ENCODE assay signal across 18 mouse cellular contexts in genomic region chr7:139400926-139401325, GRCm38 (mm10). TPM values are rescaled to one million over a fixed set of nuclear protein-coding genes. Genes with fewer than 3 reads are reported as not detected.
DNase-seq lines count a peak whose midpoint lies in the region; ATAC-seq and TF ChIP-seq lines count a peak whose summit lies in the region.
"Had no signal": no experiment of that assay in that cellular context is flagged by ENCODE, and none has a peak within 500 bp of the region (broad histone marks: within the 10 kb centered on the region; RNA-seq: fewer than 3 reads in every experiment).

No protein-coding gene starts in this region.

- intact Hi-C loops in gastrocnemius, adult 2 months (cut with DNase I), result no loop called here

- ATAC-seq in forebrain, embryonic 14.5 days, result no peak

- no peak for TF ChIP-seq CTCF in bone marrow, adult 2 months (IDR thresholded peaks at IDR 0.05; ENCODE audit: control insufficient read depth, insufficient read depth, low read length)
- no peak for TF ChIP-seq CTCF in gastrocnemius, adult 2 months (IDR thresholded peaks at IDR 0.05)

- no peaks in the 10 kb centered on the region for H3K27me3 ChIP-seq in forebrain, embryonic 14.5 days (replicated peaks; ENCODE audit: control insufficient read depth, insufficient read depth, low read length)
- H3K27me3 ChIP-seq: liver, embryonic 13.5 days; midbrain, embryonic 12.5 days had no signal

- TF ChIP-seq POLR2A in bone marrow, adult 2 months (IDR thresholded peaks at IDR 0.05; ENCODE audit: borderline replicate concordance, control insufficient read depth, low read depth, low read length), result no peak

- H3K4me3 ChIP-seq in bone marrow, adult 2 months (replicated peaks; ENCODE audit: control insufficient read depth, low read depth, low read length), result peak overlapping the region; percentile 38
- no peak overlapping the region for H3K4me3 ChIP-seq in gastrocnemius, adult 2 months
- H3K4me3 ChIP-seq in forebrain, embryonic 14.5 days (ENCODE audit: low read depth, low read length), result no peak overlapping the region
- H3K4me3 ChIP-seq: forebrain, embryonic 10.5 days; heart, adult 2 months; liver, embryonic 13.5 days; midbrain, embryonic 12.5 days; myocyte had no signal

- peak overlapping the region; percentile 89 for H3K27ac ChIP-seq in bone marrow, adult 2 months (ENCODE audit: control insufficient read depth, insufficient read depth, low read depth, low read length, poor library complexity)
- no peak overlapping the region for H3K27ac ChIP-seq in gastrocnemius, adult 2 months
- H3K27ac ChIP-seq in forebrain, embryonic 14.5 days (ENCODE audit: low read depth, low read length), result no peak overlapping the region
- H3K27ac ChIP-seq: forebrain, embryonic 10.5 days; heart, adult 2 months; hindbrain, embryonic 14.5 days; liver, embryonic 13.5 days; midbrain, embryonic 12.5 days had no signal

- no peak overlapping the region for H3K4me2 ChIP-seq in forebrain, embryonic 14.5 days (ENCODE audit: low read length)
- H3K4me2 ChIP-seq: hindbrain, embryonic 14.5 days; liver, embryonic 13.5 days; midbrain, embryonic 12.5 days had no signal

- DNase-seq in thymus, postnatal 0 days (ENCODE audit: low spot score), result peak; percentile 46
- DNase-seq in thymus, adult 18-20 months, result no peak
- peak; percentile 59 for DNase-seq in naive thymus-derived CD4-positive, alpha-beta T cell, adult 2 months (ENCODE audit: low read depth)
- DNase-seq in gastrocnemius, adult 2 months, result no peak
- no peak for DNase-seq in right cerebral cortex, adult 2 months (ENCODE audit: low spot score in 2 of 2)
- no peak for DNase-seq in forebrain, embryonic 14.5 days (ENCODE audit: low spot score)
- DNase-seq: cerebellum, adult 11 months; heart, adult 2 months; heart, postnatal 10 days; kidney, adult 2 months; liver, embryonic 13.5 days; lung, postnatal 14 days; right cerebral cortex, postnatal 25 days had no signal

- H3K36me3 ChIP-seq in forebrain, embryonic 14.5 days (ENCODE audit: control insufficient read depth, insufficient read depth, low read length), result no peaks in the 10 kb centered on the region
- H3K36me3 ChIP-seq: liver, embryonic 13.5 days; midbrain, embryonic 12.5 days had no signal

- H3K9me3 ChIP-seq in forebrain, embryonic 14.5 days (replicated peaks; ENCODE audit: control insufficient read depth, low read length), result no peaks in the 10 kb centered on the region
- H3K9me3 ChIP-seq: forebrain, embryonic 10.5 days; liver, embryonic 13.5 days; midbrain, embryonic 12.5 days had no signal

- H3K4me1 ChIP-seq in bone marrow, adult 2 months (ENCODE audit: control insufficient read depth, insufficient read depth, low read length), result peaks cover 24% of the 10 kb centered on the region
- H3K4me1 ChIP-seq in forebrain, embryonic 14.5 days (ENCODE audit: control insufficient read depth, insufficient read depth, low read length), result 0 out of 2 replicates have a peak, but pooled peaks cover 5% of the 10 kb centered on the region
- H3K4me1 ChIP-seq: forebrain, embryonic 10.5 days had no signal

- 23% methylated on average over 3 of the region's 3 CpGs for WGBS in bone marrow, adult 2 months
- 93% methylated on average over 3 of the region's 3 CpGs for WGBS in forebrain, embryonic 14.5 days

- H3K9ac ChIP-seq in forebrain, embryonic 14.5 days (ENCODE audit: low read length), result no peak overlapping the region
- H3K9ac ChIP-seq: hindbrain, embryonic 14.5 days; liver, embryonic 13.5 days; midbrain, embryonic 12.5 days had no signal

RNA-seq across cellular contexts. Expression of gene Inpp5a, which starts 12.0 kb away (rescaled TPM):
- polyA plus RNA-seq in thymus, postnatal 0 days (2015; fragmentation: Nextera tagmentation; extraction: Ambion mirVana), result 10.0 and 11.7 TPM in 2 replicates
- polyA plus RNA-seq in bone marrow, adult 2 months (2011; ENCODE audit: insufficient read depth, insufficient read length, low replicate concordance, missing spikeins), result 11.0 and 28.1 TPM in 2 replicates
- total RNA-seq in gastrocnemius, adult 2 months (2021), result 10 to 100 TPM; 77.2 to 95.0 TPM
- 12.4 and 13.0 TPM in 2 replicates for polyA plus RNA-seq in forebrain, embryonic 14.5 days (2014; fragmentation: Nextera tagmentation; extraction: Ambion mirVana)

Comparison
In these comparisons a context has a peak if more than half of its experiments do, and no peak if none do; other contexts are left out.
1. DNase-seq: peak in thymus, postnatal 0 days (single experiment) and naive thymus-derived CD4-positive, alpha-beta T cell, adult 2 months (single experiment); none in thymus, adult 18-20 months (0 of 2), gastrocnemius, adult 2 months (single experiment), right cerebral cortex, adult 2 months (0 of 2) and forebrain, embryonic 14.5 days (single experiment).